Mouse (Mus musculus) neutrophil, adult 5-6 weeks (primary cell): Measurements from ENCODE around the gene Cd86. TPM values are rescaled to one million over a fixed set of nuclear protein-coding genes. Genes with fewer than 3 reads are reported as not detected.

Experiments
- ATAC-seq: fragments of 151-379, 151-347 bp; 2 replicates; pipeline ENCODE4 v1.8.0; 2017; ENCODE audit warnings: mild to moderate bottlenecking, moderate TSS enrichment; ENCODE audit not compliant: insufficient number of reproducible peaks, poor library complexity, low FRiP score, severe bottlenecking; ENCODE audit errors: extremely low read depth
- total RNA-seq: library from RNA; stranded (forward); fragments of 200-1000 nt; gene quantifications from 2 replicates; pipeline ENCODE4 v1.2.3, GENCODE M21; 2017

Cd86 gene
- 50.7 and 56.0 TPM in 2 replicates for total RNA-seq

DNA sequence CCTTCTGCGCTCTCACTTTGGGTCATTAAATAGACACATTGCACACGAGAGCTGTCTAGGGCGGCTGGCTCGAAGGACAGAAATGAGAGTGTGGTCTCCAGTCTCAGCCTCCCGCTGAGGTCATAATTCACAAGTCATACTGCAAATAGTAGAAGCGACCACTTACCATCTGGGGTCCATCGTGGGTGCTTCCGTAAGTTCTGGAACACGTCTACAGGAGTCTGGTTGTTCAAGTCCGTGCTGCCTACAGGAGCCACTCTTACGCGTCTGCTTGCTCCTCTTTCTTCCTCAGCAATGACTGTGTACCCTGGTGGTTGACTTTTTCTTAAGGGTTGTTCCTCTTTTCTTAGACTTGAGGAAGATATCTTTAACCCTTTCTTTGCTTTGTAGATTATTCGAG lies at the start of gene Cd86:
Cd86 (minus strand) TSS at position 300 of the 400 bp plus-strand sequence.
- ATAC-seq, result peak; percentile 92

DNA sequence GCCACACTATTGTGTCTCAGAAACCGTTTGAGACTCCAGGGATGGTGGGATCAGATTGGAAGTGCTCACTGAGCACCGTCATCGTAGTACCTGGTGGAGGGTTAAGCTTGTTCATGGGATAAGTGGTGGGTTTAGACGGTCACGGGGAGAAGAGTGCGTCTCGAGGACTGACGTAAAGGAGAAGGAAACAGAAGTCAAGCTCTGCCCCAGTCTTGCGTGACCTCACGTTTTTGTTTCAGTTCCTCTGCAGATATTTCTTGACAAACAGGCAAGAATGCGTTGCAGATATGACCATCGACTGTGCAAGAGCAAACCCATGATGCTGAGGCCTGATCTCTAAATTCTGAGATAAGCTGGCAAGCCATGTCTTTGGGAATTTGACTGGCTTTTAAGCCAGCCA lies 45.9 kb upstream of the Cd86 start:
- peak; percentile 87 for ATAC-seq

DNA sequence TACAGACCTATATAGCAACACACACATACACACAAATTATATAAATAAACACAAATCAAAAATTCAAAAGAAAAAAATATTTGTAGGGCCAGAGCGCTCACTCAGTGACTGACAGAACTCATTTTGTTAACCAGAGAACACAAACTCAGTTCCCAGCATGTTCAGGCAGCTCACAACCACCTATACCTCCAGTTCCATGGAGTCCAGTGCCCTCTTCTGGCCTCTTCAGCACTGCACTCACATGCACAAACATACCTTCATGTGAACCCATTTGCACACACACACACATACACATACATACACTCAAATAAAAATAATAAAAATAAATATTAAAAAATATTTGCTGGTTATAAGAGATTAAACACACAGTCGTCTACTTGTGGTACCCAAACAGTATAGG lies 44.9 kb upstream of the Cd86 start:
- no peak for ATAC-seq

- peak; percentile 49 for ATAC-seq
Observed at GRCm38 (mm10) chr16:36709405-36709804, 43.5 kb upstream of the Cd86 start.

DNA sequence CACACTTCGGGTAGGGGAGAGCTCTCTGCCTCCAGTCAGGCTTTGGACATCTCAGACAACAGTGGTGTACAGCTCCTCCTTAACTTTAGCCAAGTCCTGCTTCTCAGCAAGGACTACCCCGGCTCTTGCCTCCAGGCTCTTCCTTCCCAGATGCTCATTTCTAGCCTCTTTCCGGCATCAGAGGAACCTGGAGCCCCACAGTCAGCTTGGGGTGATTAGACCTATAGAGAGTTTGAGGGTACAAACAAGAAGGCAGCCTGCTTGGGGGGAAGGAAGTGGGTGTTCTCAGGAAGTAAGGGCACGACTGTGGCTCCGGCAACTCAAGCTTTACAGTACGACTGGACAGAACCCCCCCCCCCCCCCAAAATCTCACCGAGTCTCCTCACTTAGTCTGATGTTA lies 42.9 kb upstream of the Cd86 start:
- ATAC-seq, result peak; percentile 21; the same call in 1 of the 2 replicates

DNA sequence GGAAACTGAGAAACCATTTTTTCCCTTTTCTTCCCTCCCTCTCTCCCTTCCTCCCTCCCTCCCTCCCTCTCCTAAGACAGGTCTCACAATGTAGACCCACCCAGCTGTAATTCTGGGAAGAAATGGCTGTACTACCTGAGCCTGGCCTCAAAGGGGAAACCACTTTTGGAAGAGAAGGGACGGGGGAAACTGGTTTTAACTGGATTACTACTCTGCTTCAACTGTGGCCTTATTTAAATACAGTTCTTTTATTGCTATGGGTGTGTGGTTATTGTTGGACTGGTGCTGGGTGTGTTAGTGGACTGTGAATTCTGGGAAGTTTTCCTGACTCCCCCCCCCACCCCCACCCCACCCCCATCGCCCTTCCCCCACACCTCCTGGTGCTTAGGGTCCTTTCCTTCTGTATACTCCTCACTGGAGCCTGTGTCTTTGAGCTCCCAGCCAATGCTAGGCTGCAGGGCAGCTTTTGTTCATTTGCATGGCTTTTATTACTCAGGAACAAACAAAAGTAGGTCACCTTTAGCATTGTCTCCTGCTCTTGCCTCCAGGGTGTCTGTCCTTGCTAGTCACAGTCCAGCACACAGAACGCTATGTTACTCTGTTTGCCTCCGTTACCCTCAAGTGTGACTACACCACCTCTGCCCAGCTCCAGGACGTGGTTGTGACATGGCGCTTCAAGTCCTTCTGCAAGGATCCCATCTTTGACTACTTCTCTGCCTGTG lies 42.0 kb upstream of the Cd86 start:
- no peak for ATAC-seq

DNA sequence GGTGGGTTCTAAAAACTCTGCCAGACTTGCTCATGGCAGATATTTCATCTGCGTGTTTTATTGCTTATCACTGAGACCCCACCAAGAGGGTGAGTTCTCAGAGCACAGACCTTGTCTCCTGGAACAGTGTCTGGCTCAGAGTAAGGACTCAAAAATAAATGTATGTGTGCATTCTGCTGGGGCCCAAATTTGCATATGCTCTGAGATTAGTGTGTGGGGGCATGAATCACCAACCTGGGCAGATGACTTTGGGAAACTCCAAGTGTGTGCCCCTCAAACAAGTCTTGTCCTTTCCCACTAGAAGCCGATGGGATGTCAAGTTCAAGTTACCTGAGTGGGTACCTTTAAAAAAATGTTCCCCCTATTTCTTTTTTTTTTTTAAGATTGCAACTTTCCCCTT lies 34.6 kb upstream of the Cd86 start:
- no peak for ATAC-seq

GRCm38 (mm10) chr16:36697331-36697730 lies 31.4 kb upstream of the Cd86 start:
- ATAC-seq, result no peak

DNA sequence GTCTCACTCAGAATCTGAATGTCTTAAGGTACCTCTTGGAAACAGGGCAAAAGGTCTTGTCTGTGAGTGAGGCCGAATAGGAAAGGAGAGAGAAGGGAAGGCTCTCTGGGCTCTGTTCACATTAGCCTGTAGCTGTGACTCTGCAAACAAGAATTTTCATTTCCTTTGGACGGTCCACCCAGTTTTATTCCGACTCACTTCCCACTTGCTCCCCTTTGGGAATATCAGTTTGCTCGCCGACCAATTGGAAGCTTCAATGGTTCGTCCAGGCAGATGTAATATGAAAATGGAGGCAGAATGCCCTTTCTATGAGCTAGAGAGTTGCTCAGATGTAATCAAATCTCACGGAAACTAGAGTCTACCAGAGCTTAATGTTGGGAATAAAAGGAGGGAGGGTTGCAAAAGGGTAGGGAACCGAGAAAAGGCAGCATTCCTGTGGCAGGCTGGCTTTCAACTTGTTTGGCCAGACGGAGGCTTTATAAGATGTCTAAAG lies 29.0 kb upstream of the Cd86 start:
- ATAC-seq, result no peak

DNA sequence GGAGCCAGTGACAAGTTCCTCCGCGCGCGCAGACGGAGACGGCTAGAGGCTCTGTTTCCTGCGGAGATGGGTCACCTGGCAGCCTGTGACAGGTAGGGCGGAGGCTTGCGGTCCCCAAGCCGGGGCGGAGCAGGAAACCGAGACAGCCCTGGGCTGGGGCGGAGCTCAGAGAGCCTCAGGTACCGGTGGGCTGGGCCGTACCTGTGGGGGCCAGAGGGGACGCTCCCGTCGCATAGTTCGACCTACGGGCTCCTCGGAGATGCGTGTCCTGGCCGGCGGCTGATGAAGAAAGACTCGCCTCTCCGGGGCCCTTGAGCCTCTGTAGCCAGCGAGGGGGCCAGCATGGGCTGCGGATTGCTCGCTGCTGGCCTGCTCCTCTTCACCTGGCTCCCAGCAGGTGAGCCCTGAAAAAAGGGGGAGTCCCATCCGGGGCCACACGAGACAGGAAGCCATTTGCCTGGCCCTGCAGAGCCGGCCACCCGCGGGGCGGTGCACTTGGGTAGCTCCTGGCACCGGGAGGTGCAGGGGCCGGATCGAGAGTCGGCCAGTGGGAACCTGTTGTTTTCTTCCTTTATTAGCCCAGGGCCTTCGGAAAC lies 28.0 kb upstream of the Cd86 start, which contains the start of gene Ildr1:
Ildr1 (plus strand) TSS at position 161 of the 596 bp plus-strand sequence.
- ATAC-seq, result peak; percentile 92

DNA sequence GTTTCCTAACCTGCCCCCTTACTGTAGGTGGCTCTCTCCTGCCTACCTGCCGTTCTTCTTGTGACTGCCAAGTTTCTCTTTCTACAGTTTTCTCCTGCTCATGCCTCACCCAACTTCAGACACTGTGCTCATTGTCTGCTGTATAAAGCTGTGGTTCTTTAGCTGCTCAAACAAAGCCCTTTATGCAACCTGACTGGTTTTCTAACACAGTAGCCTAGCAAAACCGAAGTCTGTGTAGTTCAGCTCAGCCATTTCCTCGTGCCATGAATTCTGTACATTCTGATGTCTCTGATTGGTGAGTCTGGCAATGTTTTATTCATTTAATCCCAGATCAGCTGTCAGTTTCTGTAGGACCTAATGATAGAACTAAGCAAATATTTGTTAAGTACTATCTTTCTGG lies 25.6 kb upstream of the Cd86 start:
- ATAC-seq, result no peak

- no peak for ATAC-seq
Observed at GRCm38 (mm10) chr16:36688076-36688475, 22.2 kb upstream of the Cd86 start.

DNA sequence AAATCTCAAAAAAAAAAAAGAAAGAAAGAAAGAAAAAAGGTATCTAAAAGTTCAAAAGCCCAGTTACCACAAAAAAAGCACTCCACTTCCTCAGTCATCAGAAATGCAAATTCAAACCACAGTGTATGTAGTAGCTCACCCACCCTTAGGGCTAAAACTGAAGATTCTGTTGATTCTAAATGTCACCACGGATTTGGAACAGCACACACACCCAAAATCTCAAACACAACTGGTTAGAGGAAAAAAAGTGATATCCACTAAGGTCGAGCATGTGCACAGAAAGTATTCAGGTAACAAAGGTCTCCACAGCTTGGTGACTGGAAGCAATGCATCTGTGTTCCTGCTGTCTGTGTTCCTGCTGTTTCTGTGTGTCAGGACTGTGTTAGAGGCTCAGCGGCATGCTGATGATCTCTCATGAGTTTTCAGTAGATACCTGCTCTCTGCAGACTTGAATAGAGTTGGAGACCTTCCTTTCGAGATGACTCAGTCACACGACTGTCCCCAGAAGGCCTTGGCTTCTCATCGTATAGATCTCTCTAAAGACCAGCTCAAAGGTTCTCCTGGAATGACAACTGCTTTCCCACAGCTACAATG lies 18.5 kb upstream of the Cd86 start:
- peak; percentile 70; the same call in 1 of the 2 replicates for ATAC-seq

- 0 out of 2 replicates have a peak, but pooled peaks have one; percentile 19 for ATAC-seq
Observed at GRCm38 (mm10) chr16:36681829-36682228, 15.9 kb upstream of the Cd86 start.

- ATAC-seq, result no peak
Observed at GRCm38 (mm10) chr16:36675902-36676301, 10.0 kb upstream of the Cd86 start.

DNA sequence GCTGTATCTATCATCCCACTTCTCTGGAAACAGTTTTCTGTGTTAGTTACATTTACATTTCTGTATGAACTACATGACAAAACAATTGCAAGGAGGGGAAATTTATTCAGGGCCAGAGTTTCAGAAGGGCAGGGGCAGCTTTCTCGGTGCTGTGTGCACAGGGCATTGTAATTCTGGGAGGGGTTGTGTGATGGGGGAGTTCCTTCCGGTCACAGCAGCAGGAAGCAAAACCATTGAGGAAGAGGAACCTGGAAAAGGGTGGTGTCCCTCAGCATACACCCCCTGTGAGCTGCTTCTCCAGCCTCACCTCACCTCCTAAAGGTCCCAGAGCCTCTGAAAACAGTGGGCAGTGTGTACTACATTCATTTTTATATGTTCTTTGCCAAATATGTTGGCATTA lies 9.4 kb upstream of the Cd86 start:
- ATAC-seq, result 0 out of 2 replicates have a peak, but pooled peaks have one; percentile 14

DNA sequence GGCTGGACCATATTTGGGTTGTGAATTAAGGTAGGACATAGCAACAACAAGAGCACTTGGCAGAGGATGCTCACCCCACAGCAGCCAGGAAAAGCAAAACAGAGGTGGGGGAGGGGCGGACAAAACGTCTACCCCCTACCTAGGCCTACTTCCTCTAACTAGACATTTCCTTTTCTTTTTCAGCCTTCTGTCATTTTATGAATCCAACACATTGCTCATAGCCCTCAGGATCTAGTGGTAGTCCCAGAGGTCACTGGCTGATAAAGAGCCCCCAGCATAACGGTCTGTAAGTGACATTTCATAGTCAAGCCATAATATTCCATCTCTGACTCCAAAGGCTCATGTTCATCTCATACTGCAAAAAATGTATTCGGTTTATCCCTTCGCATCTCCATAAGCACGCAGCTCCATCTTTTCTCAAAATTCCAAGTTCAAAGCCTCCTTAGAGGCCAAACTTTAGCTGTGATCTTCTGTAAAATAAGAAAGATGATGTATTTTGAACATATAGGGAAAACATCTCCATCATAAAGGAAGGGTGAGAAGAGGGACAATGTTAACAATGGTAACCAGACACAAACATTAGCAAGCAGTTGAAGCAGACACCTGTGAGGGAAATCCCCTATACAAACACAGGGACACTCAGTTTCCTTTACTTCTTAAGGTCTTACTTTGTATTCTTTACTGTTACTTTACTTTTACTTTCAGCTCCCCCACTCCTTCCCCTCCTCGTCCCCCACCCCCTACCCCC lies 8.8 kb upstream of the Cd86 start:
- peak; percentile 69 for ATAC-seq

DNA sequence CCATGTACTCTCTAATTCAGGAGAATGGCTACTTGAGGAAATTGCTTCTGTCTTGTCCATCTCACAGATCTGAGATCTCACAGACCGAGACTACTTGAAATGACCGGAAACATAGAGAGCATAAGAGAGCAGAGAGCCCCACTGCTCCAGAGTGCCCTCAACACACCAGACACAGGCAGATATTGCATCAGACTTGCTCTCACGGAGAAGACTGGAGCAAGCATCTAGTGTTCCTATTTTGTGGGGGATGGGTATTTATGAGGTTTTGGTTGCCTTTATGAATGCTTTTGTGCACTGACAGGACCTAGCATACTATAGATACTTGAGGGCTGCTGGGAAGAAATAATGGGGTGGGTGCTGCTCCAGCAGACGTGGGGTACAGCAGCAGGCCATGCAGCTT lies 7.3 kb upstream of the Cd86 start:
- ATAC-seq, result no peak

- no peak for ATAC-seq
Observed at GRCm38 (mm10) chr16:36670590-36670989, 4.7 kb upstream of the Cd86 start.
